Mouse (Mus musculus): ENCODE measurements around the gene Gm10134. TPM values are rescaled to one million over a fixed set of nuclear protein-coding genes. Genes with fewer than 3 reads are reported as not detected.

Gene Gm10134
- total RNA-seq, 2 experiments from 2014 or later = 2.0 TPM; not detected in 1

Other genes starting within 250 kb of the Gm10134 start
- gene Ppp1r26, start 59.3 kb upstream of the Gm10134 start, total RNA-seq (2021) = 1 to 10 TPM; 3.0 to 4.7 TPM
- gene 1700007K13Rik, start 39.8 kb upstream of the Gm10134 start, total RNA-seq (2021) = under 1 TPM in 1 of 2 experiments, not detected in 1; 0.34 TPM
- gene Mrps2, start 38.0 kb upstream of the Gm10134 start, total RNA-seq (2021) = 10 to 100 TPM; 28.3 to 31.5 TPM
- gene Gbgt1, start 9.2 kb upstream of the Gm10134 start, total RNA-seq (2021) = 1 to 10 TPM; 1.9 to 3.5 TPM
- 10 to 100 TPM; 33.1 to 43.9 TPM for gene Ralgds, start 7.0 kb downstream of the Gm10134 start, total RNA-seq (2021)
- not detected for gene Cel, start 57.3 kb downstream of the Gm10134 start, total RNA-seq (2021)
- gene Gtf3c5, start 77.7 kb downstream of the Gm10134 start, total RNA-seq (2021) = 10 to 100 TPM in 1 of 2 experiments, 1 to 10 TPM in 1; 9.1 to 10.2 TPM
- under 1 TPM in 1 of 2 experiments, not detected in 1; 0.79 TPM for gene Gfi1b, start 115.9 kb downstream of the Gm10134 start, total RNA-seq (2021)
- gene Tsc1, start 135.1 kb downstream of the Gm10134 start, total RNA-seq (2021) = 10 to 100 TPM; 15.6 to 19.2 TPM
- gene Spaca9, start 193.6 kb downstream of the Gm10134 start, total RNA-seq (2021) = not detected
- not detected for gene Ak8, start 194.1 kb downstream of the Gm10134 start, total RNA-seq (2021)

Data from gastrocnemius, postnatal 10 days (tissue).